Mouse (Mus musculus): ENCODE measurements around the gene Slfn2.

DNA sequence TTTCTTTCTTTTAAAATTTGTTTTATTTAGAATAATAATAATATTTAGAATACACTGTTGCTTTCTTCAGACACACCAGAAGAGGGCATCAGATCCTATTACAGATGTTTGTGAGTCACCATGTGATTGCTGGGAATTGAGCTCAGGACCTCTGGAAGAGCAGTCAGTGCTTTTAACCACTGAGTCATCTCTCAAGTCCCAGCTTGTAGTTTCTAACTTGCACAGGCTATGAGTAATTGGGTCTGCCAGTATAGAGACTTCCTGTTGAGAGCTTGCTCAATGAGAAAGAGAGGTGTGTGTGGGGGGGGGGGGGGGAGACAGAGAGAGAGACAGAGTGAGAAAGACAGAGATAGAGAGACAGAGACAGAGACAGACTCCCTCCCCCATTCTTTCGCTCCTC, 25.8 kb upstream of the Slfn2 start:
- no peak for TF ChIP-seq CTCF (IDR thresholded peaks at IDR 0.05)
- TF ChIP-seq EP300 (IDR thresholded peaks at IDR 0.05) = no peak

Data from lung, postnatal 0 days (tissue).